Mouse (Mus musculus) stomach, postnatal 0 days (tissue): ENCODE data around the gene Galr2. TPM values are rescaled to one million over a fixed set of nuclear protein-coding genes. Genes with fewer than 3 reads are reported as not detected.

Experiments used
- ATAC-seq: fragments of 200-750 bp; cut with Nextera tagmentation; 2 replicates; pipeline ENCODE4 v1.8.0; 2017; ENCODE audit not compliant: low FRiP score, low TSS enrichment
- DNase-seq: peaks from one replicate; pipeline ENCODE4 v3.0.0-alpha.2; 2016; ENCODE audit warnings: low spot score
- H3K27ac ChIP-seq: fragments of 300-500 bp; sonication (generic); replicated peaks from 2 replicates; pipeline ENCODE4 v1.5.1; 2014; ENCODE audit warnings: mild to moderate bottlenecking, control low read depth
- H3K27me3 ChIP-seq: fragments of 300-500 bp; sonication (generic); 2 replicates; pipeline ENCODE4 v1.6.1; 2014; ENCODE audit warnings: low read length; ENCODE audit not compliant: control insufficient read depth, insufficient read depth
- H3K36me3 ChIP-seq: fragments of 300-500 bp; sonication (generic); 2 replicates; pipeline ENCODE4 v1.6.1; 2014; ENCODE audit warnings: low read length, mixed read lengths; ENCODE audit not compliant: control insufficient read depth, insufficient read depth
- H3K4me1 ChIP-seq: fragments of 300-500 bp; sonication (generic); replicated peaks from 2 replicates; pipeline ENCODE4 v1.6.1; 2014; ENCODE audit warnings: antibody characterized with exemption; ENCODE audit not compliant: control insufficient read depth, insufficient read depth
- H3K4me2 ChIP-seq: fragments of 300-500 bp; sonication (generic); replicated peaks from 2 replicates; pipeline ENCODE4 v1.6.1; 2014; ENCODE audit warnings: low read depth, mild to moderate bottlenecking, control low read depth, moderate library complexity
- H3K4me3 ChIP-seq: fragments of 300-500 bp; sonication (generic); 2 replicates; pipeline ENCODE4 v1.5.1; 2014; ENCODE audit warnings: low read depth, low read length, control low read depth
- H3K9ac ChIP-seq: fragments of 300-500 bp; sonication (generic); 2 replicates; pipeline ENCODE4 v1.6.1; 2014; ENCODE audit warnings: mild to moderate bottlenecking, low read length, control low read depth, mixed read lengths
- H3K9me3 ChIP-seq: fragments of 300-500 bp; sonication (generic); 2 replicates; pipeline ENCODE4 v1.6.1; 2016; ENCODE audit warnings: low read length; ENCODE audit not compliant: control insufficient read depth
- CTCF ChIP-seq: IDR thresholded peaks from 2 replicates; pipeline ENCODE4 v1.5.1; 2016; ENCODE audit warnings: antibody characterized with exemption, low read depth, mild to moderate bottlenecking, moderate library complexity
- EP300 ChIP-seq: optimal IDR thresholded peaks from 2 replicates; pipeline ENCODE3; 2016; ENCODE audit warnings: antibody characterized with exemption
- WGBS: fragments of 180-500 bp; shearing (Covaris S2); extraction: QIAGEN DNeasy Blood & Tissue Kit; methylation state at CpG from one replicate; pipeline ENCODE4 v1.1.7; 2014; 5-methylcytosine and 5-hydroxymethylcytosine counted together
- polyA plus RNA-seq: library from polyadenylated mRNA; unstranded; fragments of >200 nt; fragmentation: Nextera tagmentation; extraction: Ambion mirVana; gene quantifications from 2 replicates; pipeline ENCODE4 v1.2.1, GENCODE M21; 2015

Galr2 gene
- polyA plus RNA-seq, 1 experiment from 2014 or later = 0.68 TPM

DNA sequence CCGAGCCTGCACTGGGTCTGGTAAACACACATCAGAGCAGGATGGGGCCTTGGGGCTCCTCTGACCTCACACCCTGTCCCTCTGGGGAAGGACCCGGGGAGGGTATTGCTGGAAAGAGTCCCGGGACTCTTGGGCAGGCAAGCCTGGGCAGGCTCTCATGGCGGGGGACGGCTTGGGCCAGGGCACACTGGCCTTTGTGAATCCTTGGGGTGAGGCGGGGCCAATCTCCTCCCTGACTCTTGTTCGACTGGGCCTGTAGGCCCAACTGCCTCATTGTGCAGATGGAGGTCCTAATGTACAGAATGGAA lies 49.4 kb downstream of the Galr2 start:
- no peak for ATAC-seq
- no peak for TF ChIP-seq EP300
- no peak overlapping the region for H3K9ac ChIP-seq
- 68% methylated on average over 7 of the region's 7 CpGs for WGBS
- no peaks in the 10 kb centered on the region for H3K9me3 ChIP-seq
- no peak for DNase-seq
- no peak overlapping the region for H3K27ac ChIP-seq
- H3K4me3 ChIP-seq = no peak overlapping the region
- peaks cover 4% of the 10 kb centered on the region; the same call in 1 of the 2 replicates for H3K27me3 ChIP-seq
- no peaks in the 10 kb centered on the region for H3K36me3 ChIP-seq
- H3K4me2 ChIP-seq = no peak overlapping the region
- 0 out of 2 replicates have a peak, but pooled peaks cover 2% of the 10 kb centered on the region for H3K4me1 ChIP-seq

DNA sequence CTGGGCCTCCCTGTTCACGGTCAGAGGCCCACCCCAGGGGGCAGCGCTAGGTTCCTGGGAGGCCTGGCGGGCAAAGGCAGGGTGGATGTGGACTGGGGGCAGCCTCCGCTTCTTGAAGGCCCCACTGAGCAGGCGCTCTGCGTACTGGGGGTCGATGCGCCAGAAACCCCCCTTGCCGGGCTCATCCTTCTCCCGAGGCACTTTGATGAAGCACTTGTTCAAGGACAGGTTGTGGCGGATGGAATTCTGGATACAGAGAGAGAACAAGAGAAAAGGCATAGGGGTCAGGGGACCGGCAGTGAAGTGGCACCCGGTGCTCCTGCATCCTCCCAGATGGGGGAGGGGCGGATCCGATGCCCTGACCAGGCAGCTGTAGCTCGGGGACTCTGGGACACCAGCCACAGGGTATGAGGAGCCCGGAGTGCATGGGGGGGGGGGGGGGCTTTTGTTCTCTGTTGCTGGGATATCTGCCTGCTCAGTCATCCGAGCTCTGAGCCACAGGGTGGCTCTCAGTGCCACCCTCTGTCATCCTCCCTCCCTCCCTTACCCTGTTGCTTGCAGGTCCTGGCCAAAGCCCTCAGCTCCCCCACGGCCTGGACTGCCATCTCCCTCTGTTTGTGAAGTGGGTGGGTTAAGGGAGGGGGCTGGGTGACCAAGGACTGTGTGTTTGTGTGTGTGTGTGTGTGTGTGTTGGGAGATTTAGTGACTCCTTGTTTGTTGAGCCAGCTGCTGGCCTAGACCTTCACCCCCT lies 51.7 kb downstream of the Galr2 start:
- H3K9ac ChIP-seq = no peak overlapping the region

GRCm38 (mm10) chr11:116332983-116333270 lies 52.2 kb downstream of the Galr2 start:
- H3K27me3 ChIP-seq = peaks cover 4% of the 10 kb centered on the region; the same call in 1 of the 2 replicates
- H3K27ac ChIP-seq = no peak overlapping the region
- no peak overlapping the region for H3K4me3 ChIP-seq
- H3K4me2 ChIP-seq = no peak overlapping the region
- H3K4me1 ChIP-seq = peaks cover 2% of the 10 kb centered on the region; the same call in 1 of the 2 replicates
- DNase-seq (no peak), ATAC-seq (no peak)
- WGBS = 87% methylated on average over 3 of the region's 3 CpGs
- TF ChIP-seq EP300 = no peak
- no peak for TF ChIP-seq CTCF
- no peaks in the 10 kb centered on the region for H3K36me3 ChIP-seq
- H3K9ac ChIP-seq = no peak overlapping the region
- no peaks in the 10 kb centered on the region for H3K9me3 ChIP-seq

More for the DNA sequence above, 51.7 kb downstream of the Galr2 start:
- Histone ChIP-seq H3K27ac (no peak overlapping the region), H3K4me2 (no peak overlapping the region), H3K36me3 (no peaks in the 10 kb centered on the region), H3K9me3 (no peaks in the 10 kb centered on the region), H3K27me3 (peaks cover 4% of the 10 kb centered on the region; the same call in 1 of the 2 replicates), H3K4me3 (no peak overlapping the region), H3K4me1 (peaks cover 2% of the 10 kb centered on the region; the same call in 1 of the 2 replicates)
- DNase-seq = peak; percentile 54
- ATAC-seq = peak; percentile 23; the same call in 1 of the 2 replicates
- 44% methylated on average over 19 of the region's 19 CpGs for WGBS
- no peak for TF ChIP-seq EP300
- no peak for TF ChIP-seq CTCF

Other genes with a start within 250 kb of the Galr2 start
- 2.3 and 2.8 TPM in 2 replicates for gene Unc13d, start 203.0 kb upstream of the Galr2 start, polyA plus RNA-seq
- 71.0 and 89.6 TPM in 2 replicates for gene Wbp2, start 193.9 kb upstream of the Galr2 start, polyA plus RNA-seq
- 33.8 and 34.6 TPM in 2 replicates for gene Trim47, start 153.7 kb upstream of the Galr2 start, polyA plus RNA-seq
- gene Trim65, start 149.8 kb upstream of the Galr2 start, polyA plus RNA-seq = 3.3 and 4.1 TPM in 2 replicates
- 49.5 and 50.2 TPM in 2 replicates for gene Mrpl38, start 142.1 kb upstream of the Galr2 start, polyA plus RNA-seq
- 8.0 and 8.8 TPM in 2 replicates for gene Fbf1, start 112.8 kb upstream of the Galr2 start, polyA plus RNA-seq
- gene Ten1, start 82.1 kb upstream of the Galr2 start, polyA plus RNA-seq = 51.9 and 52.6 TPM in 2 replicates
- gene Acox1, start 81.9 kb upstream of the Galr2 start, polyA plus RNA-seq = 207 and 211 TPM in 2 replicates
- gene Evpl, start 42.9 kb upstream of the Galr2 start, polyA plus RNA-seq = 26.5 and 30.1 TPM in 2 replicates
- gene Srp68, start 6.7 kb upstream of the Galr2 start, polyA plus RNA-seq = 52.6 and 53.0 TPM in 2 replicates
- gene Exoc7, start 26.3 kb downstream of the Galr2 start, polyA plus RNA-seq = 42.3 and 43.9 TPM in 2 replicates
- gene Foxj1, start 54.5 kb downstream of the Galr2 start, polyA plus RNA-seq = 0.19 and 0.40 TPM in 2 replicates
- gene Rnf157, start 132.1 kb downstream of the Galr2 start, polyA plus RNA-seq = 2.8 and 3.0 TPM in 2 replicates
- 35.4 and 35.7 TPM in 2 replicates for gene Ubald2, start 153.2 kb downstream of the Galr2 start, polyA plus RNA-seq
- gene Qrich2, start 185.3 kb downstream of the Galr2 start, polyA plus RNA-seq = 0.08 and 0.16 TPM in 2 replicates
- gene Prpsap1, start 213.3 kb downstream of the Galr2 start, polyA plus RNA-seq = 94.0 and 97.1 TPM in 2 replicates
- gene Sphk1, start 250.0 kb downstream of the Galr2 start, polyA plus RNA-seq = 7.9 and 10.0 TPM in 2 replicates